Mouse (Mus musculus): Measurements from ENCODE around the gene Ncapg. TPM values are rescaled to one million over a fixed set of nuclear protein-coding genes. Genes with fewer than 3 reads are reported as not detected.

Gene Ncapg
- total RNA-seq, 1 experiment from 2014 or later, result 95.3 TPM

DNA sequence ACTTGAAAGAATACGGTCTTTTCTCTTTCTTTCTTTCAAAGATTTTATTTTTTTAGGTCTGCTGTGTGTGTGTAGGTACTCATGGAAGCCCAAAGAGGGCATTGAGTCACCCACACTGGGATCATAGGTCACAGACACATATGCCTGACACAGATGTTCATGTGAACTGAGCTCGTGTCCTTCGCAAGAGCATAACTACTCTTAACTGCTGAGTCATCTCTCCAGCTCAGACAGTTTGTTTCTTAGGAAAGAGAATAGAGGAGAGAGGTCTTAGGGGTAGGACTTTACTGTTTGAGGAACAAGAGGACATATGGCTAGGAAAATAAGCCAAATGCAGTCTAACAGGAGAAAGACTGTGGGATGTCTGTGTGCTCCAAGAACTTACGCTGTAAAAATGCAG lies 19.4 kb downstream of the Ncapg start:
- ATAC-seq (replicated peaks; ENCODE audit: low read depth, poor library complexity, severe bottlenecking), result 0 out of 2 replicates have a peak, but pooled peaks have one; percentile 45

DNA sequence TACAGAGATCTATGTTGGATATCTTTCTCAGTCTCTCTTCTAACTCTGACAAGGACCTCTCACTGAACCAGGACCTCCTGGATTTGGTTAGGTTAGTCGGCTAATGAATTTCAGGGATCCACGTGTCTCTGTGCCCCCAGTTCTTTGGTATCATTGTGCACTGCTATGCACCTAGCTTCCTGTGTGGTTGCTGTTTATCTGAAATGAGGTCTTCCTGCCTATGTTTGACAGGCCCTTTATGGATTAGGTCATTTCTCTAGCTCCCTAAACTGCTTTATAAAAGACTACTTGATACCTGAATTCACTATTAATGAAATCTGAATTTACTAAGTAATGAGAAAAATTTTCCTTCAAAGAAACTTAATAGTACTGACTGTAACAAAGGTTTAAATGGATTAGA lies 21.1 kb downstream of the Ncapg start:
- ATAC-seq (replicated peaks; ENCODE audit: low read depth, poor library complexity, severe bottlenecking), result no peak

GRCm38 (mm10) chr5:45691678-45692077 lies 22.0 kb downstream of the Ncapg start:
- no peak for ATAC-seq (replicated peaks; ENCODE audit: low read depth, poor library complexity, severe bottlenecking)

DNA sequence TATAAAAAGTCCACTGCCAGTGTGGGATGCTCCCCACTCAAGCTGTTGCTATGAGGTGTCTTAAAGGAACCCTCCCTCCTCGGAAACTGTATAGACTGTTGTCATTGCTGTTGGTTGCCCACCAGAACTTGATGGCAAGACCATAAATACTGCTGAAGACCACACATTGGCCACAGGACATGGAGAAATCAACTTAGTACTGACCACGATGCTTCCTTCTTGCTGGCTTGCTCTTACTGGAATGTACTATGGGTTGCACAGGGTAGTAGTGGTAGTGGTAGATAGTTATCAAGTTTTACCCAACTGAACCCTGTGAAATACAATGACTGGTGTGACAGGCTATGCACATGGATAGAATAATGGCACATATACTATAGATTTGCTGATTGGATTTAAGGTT lies 37.1 kb downstream of the Ncapg start:
- ATAC-seq (replicated peaks; ENCODE audit: low read depth, poor library complexity, severe bottlenecking), result peak; percentile 69

GRCm38 (mm10) chr5:45709653-45710052 lies 39.9 kb downstream of the Ncapg start:
- peak; percentile 84 for ATAC-seq (replicated peaks; ENCODE audit: low read depth, poor library complexity, severe bottlenecking)

- peak; percentile 91 for ATAC-seq (replicated peaks; ENCODE audit: low read depth, poor library complexity, severe bottlenecking)
These were observed 49.2 kb downstream of the Ncapg start for GRCm38 (mm10) chr5:45718848-45719488.

DNA sequence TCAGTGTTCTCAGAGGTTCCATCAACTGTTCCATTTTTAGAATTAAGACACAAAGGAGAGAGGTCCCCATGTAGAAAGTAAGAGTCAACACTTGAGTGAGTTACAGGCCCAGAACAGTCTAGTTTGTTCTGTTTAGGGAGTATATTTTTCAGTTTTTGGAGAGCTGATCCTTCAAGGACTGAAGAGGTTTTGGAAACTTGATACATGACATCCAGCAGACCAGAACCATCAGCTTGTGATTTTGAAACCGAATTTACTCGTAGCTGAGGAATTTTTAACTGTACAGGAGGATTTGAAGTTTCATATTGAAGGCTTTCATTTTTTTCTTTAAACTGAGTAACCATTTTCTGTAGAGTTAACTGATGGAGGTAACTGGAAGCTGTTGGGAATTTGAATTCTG lies 64.0 kb downstream of the Ncapg start:
- no peak for ATAC-seq (replicated peaks; ENCODE audit: low read depth, poor library complexity, severe bottlenecking)

DNA sequence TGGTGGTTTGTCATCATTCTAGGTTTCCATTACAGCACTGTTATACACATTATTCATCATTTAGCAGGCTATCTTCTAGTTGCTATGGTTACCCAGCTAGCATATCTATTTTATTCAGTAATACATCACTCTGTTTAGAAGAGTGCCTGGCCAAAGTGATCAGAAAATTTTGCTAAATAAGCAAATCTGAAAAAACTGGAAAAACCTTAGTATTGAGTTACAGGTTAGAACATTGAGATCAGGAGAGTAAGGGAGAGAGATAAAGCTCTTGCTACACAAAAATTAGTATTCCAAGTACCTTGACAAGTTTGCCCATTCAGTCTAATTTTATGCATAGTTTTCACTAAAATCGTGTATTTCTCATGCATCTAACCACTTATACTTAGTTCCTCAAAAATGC lies 68.2 kb downstream of the Ncapg start:
- ATAC-seq (replicated peaks; ENCODE audit: low read depth, poor library complexity, severe bottlenecking), result no peak

Other genes with a start within 250 kb of the Ncapg start
- gene Qdpr, start 219.7 kb upstream of the Ncapg start, total RNA-seq (2017), result 65.7 and 66.0 TPM in 2 replicates
- gene Clrn2, start 216.2 kb upstream of the Ncapg start, total RNA-seq (2017), result not detected in 2 replicates
- 56.7 and 95.1 TPM in 2 replicates for gene Lap3, start 176.5 kb upstream of the Ncapg start, total RNA-seq (2017)
- 26.8 and 32.7 TPM in 2 replicates for gene Med28, start 149.7 kb upstream of the Ncapg start, total RNA-seq (2017)
- gene Fam184b, start 30.3 kb upstream of the Ncapg start, total RNA-seq (2017), result 0.05 TPM in 1 of 2 replicates, not detected in the other
- 31.7 and 42.3 TPM in 2 replicates for gene Lcorl, start 187.7 kb downstream of the Ncapg start, total RNA-seq (2017)

Data from common myeloid progenitor, adult 5-6 weeks (primary cell).